Mouse (Mus musculus) megakaryocyte, embryonic 14.5 days (primary cell): ENCODE measurements around the gene Notch4. TPM values are rescaled to one million over a fixed set of nuclear protein-coding genes. Genes with fewer than 3 reads are reported as not detected.
"Not testable (repeated sequence)": the region's sequence is repeated elsewhere in the genome, so short reads cannot be mapped to it uniquely, and the experiment has no call there.

Experiments used
- H3K27me3 ChIP-seq: replicated peaks from 2 replicates; pipeline ENCODE3; 2012; ENCODE audit warnings: inconsistent platforms
- H3K36me3 ChIP-seq: replicated peaks from 2 replicates; pipeline ENCODE3; 2012; ENCODE audit warnings: low read length, inconsistent platforms, mixed read lengths
- H3K4me1 ChIP-seq: 2 replicates; pipeline ENCODE4 v1.6.1; 2012; ENCODE audit warnings: inconsistent platforms
- H3K4me3 ChIP-seq: replicated peaks from 2 replicates; pipeline ENCODE3; 2012; ENCODE audit warnings: moderate library complexity, mild to moderate bottlenecking, inconsistent platforms
- H3K9me3 ChIP-seq: 2 replicates; pipeline ENCODE4 v1.6.1; 2012; ENCODE audit warnings: inconsistent platforms
- FLI1 ChIP-seq: IDR thresholded peaks from 2 replicates; pipeline ENCODE4 v1.6.1; 2012; ENCODE audit warnings: low read length, inconsistent platforms, mixed read lengths
- GATA1 ChIP-seq: IDR thresholded peaks from 3 replicates; pipeline ENCODE4 v1.6.1; 2012; ENCODE audit warnings: mixed read lengths, low read length, inconsistent platforms, borderline replicate concordance
- polyA plus RNA-seq: library from polyadenylated mRNA; stranded (reverse); fragments of >175 nt; gene quantifications from 2 replicates; pipeline ENCODE4 v1.2.3, GENCODE M21; 2012; ENCODE audit warnings: low replicate concordance; ENCODE audit not compliant: insufficient read depth

Gene Notch4
- 0.43 TPM in 1 of 2 replicates, not detected in the other for polyA plus RNA-seq

DNA sequence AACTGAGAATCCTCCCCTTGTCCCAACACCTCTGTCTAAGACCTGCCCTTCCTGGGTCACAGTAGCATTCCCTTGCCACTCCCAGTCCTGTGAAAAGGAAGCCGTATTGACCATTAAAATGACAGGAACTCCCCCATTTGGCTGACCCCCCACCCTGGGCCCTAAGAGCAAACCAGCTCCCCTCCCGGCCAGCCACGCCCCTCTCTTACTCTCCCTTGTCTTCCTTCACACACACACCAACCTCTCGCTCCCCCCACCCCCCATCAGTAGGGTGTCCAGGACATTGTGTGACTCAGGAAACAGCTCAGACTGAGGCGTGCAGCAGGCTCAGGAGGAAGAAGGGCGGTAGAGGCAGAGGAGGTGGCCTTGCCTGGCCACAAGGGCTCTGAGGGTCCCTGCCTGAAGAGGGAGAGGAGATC is at the start of gene Notch4:
Gene Notch4, plus strand, starts transcription at position 266 of the 419 bp plus-strand sequence.
- no peaks in the 10 kb centered on the region for H3K36me3 ChIP-seq
- H3K4me3 ChIP-seq = peak within 1 kb of the TSS; percentile 59
- TF ChIP-seq GATA1 = no peak
- no peak for TF ChIP-seq FLI1
- peaks cover 51% of the 10 kb centered on the region for H3K27me3 ChIP-seq
- H3K4me1 ChIP-seq = peaks cover 16% of the 10 kb centered on the region
- peaks cover 6% of the 10 kb centered on the region for H3K9me3 ChIP-seq

GRCm38 (mm10) chr17:34516514-34516913 is 47.6 kb upstream of the Notch4 start:
- Histone ChIP-seq H3K9me3 (no peaks in the 10 kb centered on the region), H3K27me3 (peaks cover 3% of the 10 kb centered on the region), H3K4me3 (no peak overlapping the region), H3K4me1 (no peaks in the 10 kb centered on the region), H3K36me3 (no peaks in the 10 kb centered on the region)
- TF ChIP-seq GATA1 (no peak), FLI1 (no peak)

GRCm38 (mm10) chr17:34517252-34517651 is 46.8 kb upstream of the Notch4 start, which contains the start of gene Btnl6:
TSS of gene Btnl6 (minus strand) at chr17:34517352.
- Histone ChIP-seq H3K4me1 (no peaks in the 10 kb centered on the region), H3K9me3 (no peaks in the 10 kb centered on the region)
- no peak for TF ChIP-seq GATA1
- TF ChIP-seq FLI1 = no peak

GRCm38 (mm10) chr17:34517795-34518194 is 46.3 kb upstream of the Notch4 start:
- Histone ChIP-seq H3K27me3 (peaks cover 3% of the 10 kb centered on the region), H3K9me3 (no peaks in the 10 kb centered on the region), H3K36me3 (no peaks in the 10 kb centered on the region), H3K4me3 (no peak overlapping the region), H3K4me1 (no peaks in the 10 kb centered on the region)
- TF ChIP-seq FLI1 = no peak
- TF ChIP-seq GATA1 = no peak

More at GRCm38 (mm10) chr17:34517252-34517651, 46.8 kb upstream of the Notch4 start, which contains the start of gene Btnl6:
- Histone ChIP-seq H3K27me3 (peaks cover 3% of the 10 kb centered on the region), H3K36me3 (no peaks in the 10 kb centered on the region), H3K4me3 (no peak within 1 kb of the TSS)

- not testable (repeated sequence) for H3K4me1 ChIP-seq
These were observed 45.5 kb upstream of the Notch4 start for GRCm38 (mm10) chr17:34518571-34518970.

GRCm38 (mm10) chr17:34519001-34519400 is 45.1 kb upstream of the Notch4 start:
- Histone ChIP-seq H3K4me3 (no peak overlapping the region), H3K27me3 (peaks cover 3% of the 10 kb centered on the region), H3K36me3 (no peaks in the 10 kb centered on the region), H3K9me3 (no peaks in the 10 kb centered on the region), H3K4me1 (no peaks in the 10 kb centered on the region)
- no peak for TF ChIP-seq GATA1
- TF ChIP-seq FLI1 = no peak

More at GRCm38 (mm10) chr17:34518571-34518970, 45.5 kb upstream of the Notch4 start:
- H3K36me3 ChIP-seq, H3K4me3 ChIP-seq, H3K27me3 ChIP-seq, H3K9me3 ChIP-seq: not testable (repeated sequence)

DNA sequence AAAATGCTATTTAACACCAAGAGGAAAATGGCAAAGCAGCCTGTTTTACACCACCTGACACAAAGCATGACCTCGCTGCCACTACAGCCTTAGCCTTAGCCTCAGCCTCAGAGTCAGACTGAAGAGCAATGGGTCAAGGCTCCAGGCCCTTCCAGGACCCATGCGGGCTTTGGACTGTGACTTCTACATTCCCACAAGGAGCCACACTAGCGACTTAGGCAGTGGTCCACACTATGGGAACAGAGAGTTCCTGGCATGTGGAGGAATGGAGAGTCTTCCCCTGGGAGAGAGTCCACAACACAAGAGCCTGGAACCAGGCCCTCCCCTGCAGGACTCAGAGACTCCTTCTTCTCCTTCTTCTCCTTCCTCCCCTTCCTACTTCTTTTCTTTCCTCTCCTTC is 31.4 kb upstream of the Notch4 start:
- Histone ChIP-seq H3K27me3 (peaks cover 19% of the 10 kb centered on the region), H3K4me3 (no peak overlapping the region), H3K9me3 (0 out of 2 replicates have a peak, but pooled peaks cover 4% of the 10 kb centered on the region), H3K4me1 (no peaks in the 10 kb centered on the region), H3K36me3 (no peaks in the 10 kb centered on the region)
- no peak for TF ChIP-seq FLI1
- TF ChIP-seq GATA1 = no peak

DNA sequence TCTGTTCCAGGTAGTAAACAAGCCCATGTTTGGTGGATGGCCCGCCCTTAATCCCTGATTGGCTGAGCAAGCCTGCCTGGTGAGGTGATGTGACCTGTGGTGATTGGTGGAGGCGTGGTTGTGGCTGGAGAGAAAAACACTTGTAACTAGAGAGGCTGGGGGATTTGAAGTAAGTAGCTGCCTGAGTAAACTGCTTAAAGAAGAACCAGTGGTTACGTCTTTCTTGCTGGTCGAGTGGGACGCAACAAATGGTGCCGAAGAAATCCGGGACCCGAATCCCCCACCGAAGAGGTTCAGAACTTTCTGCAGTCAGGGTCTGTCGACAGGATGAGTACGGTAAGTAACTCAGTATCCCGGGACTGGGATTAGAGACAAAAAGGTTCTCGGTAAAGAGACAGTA is 20.5 kb upstream of the Notch4 start:
- H3K4me1 ChIP-seq, H3K4me3 ChIP-seq: not testable (repeated sequence)
- peaks cover 15% of the 10 kb centered on the region for H3K27me3 ChIP-seq

GRCm38 (mm10) chr17:34546797-34547196 is 17.3 kb upstream of the Notch4 start:
- Histone ChIP-seq H3K9me3 (0 out of 2 replicates have a peak, but pooled peaks cover 4% of the 10 kb centered on the region), H3K4me1 (no peaks in the 10 kb centered on the region), H3K36me3 (no peaks in the 10 kb centered on the region), H3K27me3 (peaks cover 23% of the 10 kb centered on the region), H3K4me3 (no peak overlapping the region)
- TF ChIP-seq FLI1 (no peak), GATA1 (no peak)

More for the DNA sequence above, 20.5 kb upstream of the Notch4 start:
- H3K9me3 ChIP-seq, H3K36me3 ChIP-seq: not testable (repeated sequence)

GRCm38 (mm10) chr17:34547601-34548000 is 16.5 kb upstream of the Notch4 start:
- Histone ChIP-seq H3K27me3 (peaks cover 19% of the 10 kb centered on the region), H3K4me3 (no peak overlapping the region), H3K9me3 (0 out of 2 replicates have a peak, but pooled peaks cover under 1% of the 10 kb centered on the region), H3K36me3 (no peaks in the 10 kb centered on the region), H3K4me1 (no peaks in the 10 kb centered on the region)
- TF ChIP-seq FLI1 (no peak), GATA1 (no peak)

GRCm38 (mm10) chr17:34549156-34549555 is 14.9 kb upstream of the Notch4 start:
- H3K36me3 ChIP-seq = no peaks in the 10 kb centered on the region
- no peaks in the 10 kb centered on the region for H3K9me3 ChIP-seq
- no peak for TF ChIP-seq FLI1
- TF ChIP-seq GATA1 = no peak
- peaks cover 22% of the 10 kb centered on the region for H3K27me3 ChIP-seq
- H3K4me3 ChIP-seq = no peak overlapping the region
- no peaks in the 10 kb centered on the region for H3K4me1 ChIP-seq
